Mouse (Mus musculus): Measurements from ENCODE around the gene Msh5.
A peak's percentile ranks its signal among the peaks of the same experiment; 100 is the strongest.
"Not testable (repeated sequence)": the region's sequence is repeated elsewhere in the genome, so short reads cannot be mapped to it uniquely, and the experiment has no call there.

The Msh5 gene

DNA sequence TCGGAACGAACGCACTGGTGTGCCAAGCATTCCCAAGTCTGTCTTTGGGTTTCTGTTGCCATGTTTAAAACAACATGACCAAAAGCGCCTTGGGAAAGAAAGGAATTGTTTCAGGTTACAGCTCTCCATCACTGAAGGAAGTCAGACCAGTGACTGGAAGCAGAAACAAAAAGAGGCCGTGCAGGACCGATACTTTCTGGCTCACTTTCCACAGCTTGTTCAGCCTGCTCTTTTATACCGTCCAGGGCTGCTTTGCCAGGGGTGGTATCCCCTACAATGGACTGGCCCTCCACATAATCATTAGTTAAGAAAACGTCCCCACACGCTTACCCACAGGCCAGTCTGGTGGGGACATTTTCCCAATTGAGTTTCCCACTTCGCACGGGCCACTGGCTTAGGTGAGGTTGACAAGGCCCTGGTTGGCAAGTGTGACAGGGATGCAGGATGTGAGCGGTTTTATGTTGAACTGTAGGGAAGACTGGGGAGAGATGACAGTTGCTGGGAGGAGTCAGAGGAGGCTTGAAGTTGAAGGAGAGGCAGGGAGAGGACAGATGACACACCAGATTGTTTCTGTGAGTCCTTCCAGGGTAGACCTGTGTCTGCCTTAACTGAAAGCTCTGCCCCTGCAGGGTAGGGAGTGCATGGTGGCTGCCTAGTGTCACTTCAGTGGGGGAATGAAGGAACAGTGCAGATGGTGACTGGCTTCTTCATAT, 44.2 kb downstream of the Msh5 start:
- ATAC-seq (ENCODE audit: low TSS enrichment), result no peak

DNA sequence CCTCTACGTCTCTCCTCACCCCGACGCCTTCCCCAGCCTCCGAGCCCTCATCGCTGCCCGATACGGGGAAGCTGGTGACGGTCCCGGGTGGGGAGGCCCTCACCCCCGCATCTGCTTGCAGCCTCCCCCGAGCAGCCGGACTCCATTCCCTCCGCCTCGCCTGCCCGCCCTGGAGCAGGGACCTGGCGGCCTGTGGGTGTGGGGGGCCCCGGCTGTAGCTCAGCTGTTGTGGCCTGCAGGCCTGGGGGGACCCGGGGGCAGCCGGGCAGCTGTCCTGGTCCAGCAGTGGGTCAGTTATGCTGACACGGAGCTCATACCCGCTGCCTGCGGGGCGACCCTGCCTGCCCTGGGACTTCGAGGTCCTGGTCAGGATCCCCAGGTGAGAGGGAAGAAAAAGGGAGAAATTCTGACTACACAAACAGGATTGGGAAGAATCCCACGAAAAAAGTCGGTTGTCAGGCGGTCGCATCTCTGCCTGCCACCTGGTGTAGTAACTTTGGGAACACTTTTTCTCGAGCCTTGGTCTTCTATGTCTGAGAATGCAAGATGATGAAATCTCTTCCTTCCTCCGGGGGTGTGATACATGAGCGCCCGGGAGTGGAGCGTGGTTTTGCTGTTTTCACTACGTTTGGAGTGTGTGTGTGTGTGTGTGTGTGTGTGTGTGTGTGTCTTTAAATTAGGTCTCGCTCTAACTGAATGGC, 44.9 kb downstream of the Msh5 start:
- ATAC-seq (ENCODE audit: low TSS enrichment), result peak; percentile 45; the same call in 1 of the 2 replicates

DNA sequence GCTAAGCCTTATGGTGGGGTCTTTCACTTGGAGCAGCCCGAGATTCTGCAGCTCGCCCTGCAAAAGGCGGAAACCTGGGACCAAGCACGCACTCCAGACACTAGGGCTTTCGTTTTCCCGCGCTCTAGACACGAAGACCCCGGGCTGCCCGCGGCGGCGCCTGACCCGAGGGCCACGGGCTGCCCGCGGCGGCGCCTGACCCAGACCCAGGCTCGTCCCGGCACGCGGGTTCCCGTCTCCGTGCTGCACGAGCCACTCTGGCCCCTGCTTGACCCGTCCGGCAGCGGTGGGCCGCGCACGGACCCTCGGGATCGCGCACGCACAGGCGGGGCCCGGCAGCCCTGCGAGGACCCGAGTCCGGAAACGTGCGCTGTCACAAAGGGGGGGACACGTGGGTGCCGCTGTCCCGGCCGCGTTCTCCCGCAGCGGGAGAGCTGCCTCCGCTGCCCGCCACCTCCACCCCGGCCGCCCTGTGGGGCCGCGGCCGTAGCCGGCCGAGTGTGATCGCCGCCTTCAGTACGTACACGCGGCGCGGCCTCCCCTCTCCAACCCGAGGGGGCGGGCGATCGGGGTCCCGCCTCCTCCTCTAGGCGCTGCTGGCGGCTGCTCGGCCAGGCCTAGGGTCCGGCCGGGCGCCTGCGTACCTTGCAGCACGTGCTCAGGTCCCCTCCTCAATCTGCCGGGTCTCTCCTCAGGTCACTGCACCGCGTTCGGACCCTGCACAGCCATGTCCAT, 45.7 kb downstream of the Msh5 start, which contains the start of gene Vars:
Vars (plus strand) TSS at position 271 of the 735 bp plus-strand sequence.
- ATAC-seq (ENCODE audit: low TSS enrichment), result peak; percentile 76

DNA sequence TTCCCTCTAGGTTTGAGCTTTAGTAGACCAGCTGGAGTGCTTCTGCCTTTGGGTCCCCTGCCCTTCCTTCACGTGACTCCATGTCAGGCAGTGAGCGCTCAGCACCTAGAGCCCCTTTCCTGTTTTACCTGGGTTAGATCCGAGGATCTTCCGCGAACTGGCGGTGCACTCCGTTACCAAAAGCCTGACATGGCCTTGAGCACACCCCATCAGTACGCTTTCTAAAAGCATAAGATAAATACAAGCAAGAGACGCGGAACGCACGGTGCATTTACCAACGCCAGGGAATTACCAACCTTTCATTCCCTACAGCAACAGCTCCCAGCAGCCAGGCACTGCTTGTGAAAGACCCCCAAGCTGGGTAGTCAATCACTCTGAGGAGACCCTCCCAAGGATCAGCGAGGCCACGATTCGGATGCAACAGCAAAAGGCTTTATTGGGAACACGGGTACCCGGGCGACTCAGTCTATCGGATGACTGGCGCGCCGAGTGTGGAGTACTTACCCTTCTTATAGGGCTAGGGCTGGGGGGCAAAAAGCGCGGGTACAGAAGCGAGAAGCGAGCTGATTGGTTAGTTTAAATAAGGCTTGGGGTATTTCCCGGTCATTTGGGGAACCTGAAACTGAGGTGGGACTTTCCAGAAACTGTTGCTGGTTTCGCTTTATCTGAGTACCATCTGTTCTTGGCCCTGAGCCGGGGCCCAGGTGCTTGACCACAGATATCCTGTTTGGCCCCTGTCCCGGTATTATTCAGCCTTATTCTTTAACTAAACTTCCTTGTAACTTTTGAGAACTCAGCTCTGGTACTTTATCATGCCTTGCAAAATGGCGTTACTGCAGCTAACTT, 46.5 kb downstream of the Msh5 start:
- ATAC-seq (ENCODE audit: low TSS enrichment), result not testable (repeated sequence)

DNA sequence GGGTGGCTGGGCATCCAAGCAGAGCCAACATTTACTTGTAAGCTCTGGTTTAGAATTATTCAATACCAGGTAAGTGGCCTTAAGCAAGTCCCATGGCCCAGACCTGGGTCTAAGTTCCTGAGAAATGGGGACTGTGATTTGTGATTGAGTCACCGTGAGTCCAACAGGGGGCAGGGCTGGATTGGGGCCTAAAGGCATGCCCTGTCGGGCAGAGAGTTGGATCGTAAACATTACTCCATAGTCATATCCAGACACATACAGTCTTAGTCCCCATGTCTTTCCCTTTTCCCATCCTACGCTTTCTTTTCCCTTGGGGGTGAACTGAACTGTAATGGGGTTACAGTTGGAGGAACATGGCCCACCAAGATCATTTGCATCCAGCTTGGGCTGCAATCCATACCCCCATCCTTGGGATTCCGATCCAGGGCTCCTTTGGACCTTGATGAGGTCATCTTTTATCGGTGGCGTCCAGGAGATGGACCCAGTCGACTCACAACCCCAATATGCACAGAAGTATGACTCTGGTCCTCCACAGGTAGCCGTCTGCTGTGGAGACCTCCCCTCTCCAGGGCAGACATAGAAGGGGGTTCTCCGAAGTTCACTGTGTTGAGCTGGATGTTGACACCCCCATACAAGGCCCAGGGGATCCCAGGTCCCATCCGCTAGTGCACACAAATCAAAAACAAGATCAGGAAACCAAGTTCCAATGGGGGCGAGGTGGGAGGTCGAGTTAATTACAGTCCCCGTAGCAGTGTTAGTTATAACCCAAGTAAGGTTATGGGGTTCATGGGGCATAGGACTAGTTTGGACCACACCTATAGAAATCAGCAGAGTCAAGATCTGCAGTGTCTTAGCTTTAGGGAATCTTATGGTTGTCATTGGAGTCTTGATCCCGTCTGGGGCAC, 47.8 kb downstream of the Msh5 start:
- no peak for ATAC-seq (ENCODE audit: low TSS enrichment)

DNA sequence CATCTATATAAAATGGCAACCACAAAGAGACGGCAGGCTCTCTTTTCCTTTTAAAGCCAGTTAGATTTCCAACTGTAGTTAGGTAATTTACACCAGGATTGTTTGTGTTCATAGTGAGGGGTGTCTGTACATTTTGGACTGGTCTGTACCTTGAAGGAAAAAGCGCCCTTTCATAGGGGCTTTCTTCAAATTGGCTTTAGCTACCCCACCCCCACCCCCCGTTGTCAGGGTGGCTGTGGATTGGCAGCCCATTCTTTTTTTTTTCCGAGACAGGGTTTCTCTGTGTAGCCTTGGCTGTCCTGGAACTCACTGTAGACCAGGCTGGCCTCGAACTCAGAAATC, 49.4 kb downstream of the Msh5 start:
- no peak for ATAC-seq (ENCODE audit: low TSS enrichment)

DNA sequence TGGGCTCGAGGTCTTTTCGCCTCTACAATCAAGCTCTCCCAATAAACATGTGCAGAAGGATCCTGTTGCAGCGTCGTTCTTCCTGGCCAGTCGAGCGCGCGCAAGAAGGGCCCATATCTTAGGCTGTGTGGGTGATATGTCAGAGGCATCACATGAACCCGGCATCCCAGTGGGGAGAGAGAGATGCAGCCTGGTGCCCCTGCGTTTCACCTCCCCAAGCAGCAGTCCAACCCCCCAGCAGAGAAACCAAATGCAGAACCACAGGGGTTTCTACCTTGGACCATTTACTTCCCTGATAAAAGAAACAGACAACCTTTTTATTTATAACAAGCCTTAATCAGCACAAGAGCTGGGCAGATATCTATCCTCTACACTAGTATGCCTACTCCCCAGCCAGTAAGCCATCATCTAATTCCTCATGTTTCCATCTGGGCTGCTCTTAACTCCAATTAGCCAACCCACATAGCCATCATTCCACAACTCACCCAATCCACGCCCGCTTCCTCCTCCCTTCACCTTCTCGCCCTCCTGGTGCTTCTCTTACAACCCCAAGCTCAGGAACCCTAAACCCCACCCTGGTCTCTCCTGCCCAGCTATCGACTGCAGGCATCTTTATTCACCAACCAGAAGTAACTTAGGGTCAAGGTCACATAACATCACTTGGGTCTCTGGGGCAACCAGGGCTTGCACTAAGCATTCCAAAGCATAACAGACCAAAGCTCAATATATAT, 50.0 kb downstream of the Msh5 start:
- ATAC-seq (ENCODE audit: low TSS enrichment), result no peak

DNA sequence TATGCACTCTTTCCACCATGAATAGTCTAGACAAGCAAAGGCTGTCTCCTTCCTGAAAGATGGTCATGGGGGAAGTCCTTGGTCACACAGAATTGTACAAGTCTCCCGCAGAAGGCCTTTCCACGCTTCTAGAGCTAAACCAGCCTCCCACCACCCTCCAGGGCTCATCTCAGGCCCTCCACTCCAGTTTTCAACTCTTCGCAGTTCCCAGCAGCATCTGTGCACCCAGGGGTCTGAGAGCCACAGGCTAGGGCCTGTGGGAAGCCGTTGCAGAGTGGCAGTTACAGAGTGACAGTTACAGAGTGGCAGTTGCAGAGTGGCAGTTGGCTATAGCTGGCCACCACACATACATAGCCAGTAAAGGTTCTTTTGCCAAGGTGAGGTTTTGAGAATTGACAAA, 50.6 kb downstream of the Msh5 start:
- ATAC-seq (ENCODE audit: low TSS enrichment), result not testable (repeated sequence)

DNA sequence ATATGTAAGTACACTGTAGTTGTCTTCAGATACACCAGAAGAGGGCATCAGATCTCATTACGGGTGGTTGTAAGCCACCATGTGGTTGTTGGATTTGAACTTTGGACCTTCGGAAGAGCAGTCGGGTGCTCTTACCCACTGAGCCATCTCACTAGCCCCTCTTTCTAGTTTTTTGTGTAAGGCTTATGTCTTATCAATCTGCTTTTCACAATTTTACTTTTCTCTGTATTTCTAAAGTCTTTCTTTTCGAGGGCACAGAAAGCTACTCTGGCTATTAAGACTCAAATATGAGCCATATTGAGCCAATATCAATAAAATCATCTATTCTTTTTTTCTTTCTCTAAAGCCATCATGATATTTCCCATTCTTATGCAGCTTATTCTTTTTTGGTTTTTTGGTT, 51.4 kb downstream of the Msh5 start:
- ATAC-seq (ENCODE audit: low TSS enrichment), result not testable (repeated sequence)

DNA sequence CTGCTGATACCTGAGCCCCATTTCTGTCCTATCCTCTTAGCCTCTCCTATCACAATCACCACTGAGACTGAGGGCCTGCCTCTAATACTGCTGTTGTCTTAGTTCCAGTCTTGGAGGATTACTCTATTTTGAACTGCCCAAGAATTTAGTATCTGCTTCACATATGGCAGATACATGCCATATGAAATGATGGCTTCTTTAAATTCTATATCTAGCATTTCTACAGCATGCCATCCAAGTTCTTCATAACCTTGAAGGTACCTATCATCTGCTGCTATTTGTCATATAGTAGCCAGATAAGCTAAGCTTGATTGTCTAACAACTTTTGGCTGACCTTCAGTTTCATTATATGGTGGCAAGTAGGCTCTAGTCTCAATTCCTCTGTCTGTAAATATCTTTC, 51.8 kb downstream of the Msh5 start:
- no peak for ATAC-seq (ENCODE audit: low TSS enrichment)

DNA sequence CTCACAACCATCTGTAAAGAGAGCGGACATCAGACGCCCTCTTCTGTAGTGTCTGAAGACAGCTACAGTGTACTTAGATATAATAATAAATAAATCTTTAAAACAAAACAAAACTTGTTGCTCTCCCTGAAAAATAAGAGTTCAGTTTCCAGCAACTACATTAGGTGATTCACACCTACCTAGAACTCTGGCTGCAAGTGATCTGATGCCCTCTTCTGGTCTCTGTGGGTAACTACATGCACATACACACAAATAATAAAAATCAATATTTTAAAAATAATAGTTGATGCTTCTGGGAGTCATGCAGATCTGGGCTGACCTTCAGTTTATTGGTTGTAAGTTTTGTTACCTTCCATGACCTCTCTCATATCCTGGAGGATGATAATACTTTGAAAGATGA, 62.3 kb downstream of the Msh5 start:
- no peak for ATAC-seq (ENCODE audit: low TSS enrichment)

DNA sequence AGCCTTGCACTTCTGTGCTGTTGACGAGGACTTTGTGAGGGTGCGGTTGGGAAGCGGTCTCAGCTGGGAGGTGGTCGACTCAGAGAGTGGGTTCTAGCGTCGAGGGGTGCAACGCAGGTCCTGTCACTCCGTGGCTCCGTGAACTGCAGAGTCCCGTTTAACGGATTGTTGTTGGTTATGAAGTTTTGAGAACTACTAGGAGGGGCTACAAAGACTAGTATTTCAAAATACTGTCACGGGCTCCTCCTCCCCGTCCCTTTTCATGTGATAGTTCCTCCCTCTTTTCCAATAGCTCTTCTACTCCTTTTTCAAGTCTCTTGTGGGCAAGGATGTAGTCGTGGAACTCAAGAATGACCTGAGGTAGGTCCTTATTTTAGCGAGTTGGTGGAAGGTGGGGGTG, 64.2 kb downstream of the Msh5 start:
- ATAC-seq (ENCODE audit: low TSS enrichment), result no peak

DNA sequence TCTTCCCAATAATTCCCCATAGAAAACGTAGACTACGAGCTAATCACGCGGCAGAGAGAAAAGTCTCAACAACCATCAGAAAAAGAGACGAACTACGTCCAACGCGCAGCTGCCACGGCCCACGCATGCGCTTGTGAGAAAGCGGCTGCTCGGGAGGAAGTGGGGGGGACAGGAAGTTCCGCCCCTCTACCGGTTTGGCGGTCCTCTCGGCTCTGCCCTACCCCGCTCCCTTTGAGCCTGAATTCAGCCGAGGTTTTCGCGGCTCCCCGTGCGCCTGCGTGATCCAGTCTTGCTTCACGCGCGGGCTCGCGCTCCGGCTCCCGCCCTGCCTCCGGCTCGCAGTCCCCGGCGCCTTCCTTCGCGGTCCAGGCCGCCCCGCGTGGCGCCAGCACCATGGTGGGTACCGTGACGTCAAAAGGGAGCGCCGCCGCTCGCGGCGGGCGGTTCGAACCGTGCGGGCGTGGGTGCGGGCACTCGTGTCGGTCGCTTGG, 64.8 kb downstream of the Msh5 start, which contains the start of gene Lsm2:
Lsm2 (plus strand) TSS at position 173 of the 491 bp plus-strand sequence.
- peak; percentile 92 for ATAC-seq (ENCODE audit: low TSS enrichment)

DNA sequence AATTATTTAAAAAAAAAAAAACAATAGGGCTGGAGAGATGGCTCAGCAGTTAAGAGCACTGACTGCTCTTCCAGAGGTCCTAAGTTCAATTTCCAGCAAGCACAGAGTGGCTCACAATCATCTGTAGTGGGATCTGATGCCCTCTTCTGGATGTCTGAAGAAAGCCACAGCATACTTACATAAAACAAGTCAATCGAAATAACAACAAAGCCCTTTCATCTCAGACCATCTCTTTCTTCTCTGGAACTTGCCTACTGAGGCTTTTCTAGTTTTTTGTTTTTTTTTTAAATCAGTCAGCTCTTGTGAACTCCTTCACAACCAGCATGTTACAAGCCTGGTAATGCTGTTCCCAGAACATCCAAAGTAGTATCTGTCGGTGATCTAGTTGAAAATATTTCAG, 65.9 kb downstream of the Msh5 start:
- peak; percentile 18; the same call in 1 of the 2 replicates for ATAC-seq (ENCODE audit: low TSS enrichment)

DNA sequence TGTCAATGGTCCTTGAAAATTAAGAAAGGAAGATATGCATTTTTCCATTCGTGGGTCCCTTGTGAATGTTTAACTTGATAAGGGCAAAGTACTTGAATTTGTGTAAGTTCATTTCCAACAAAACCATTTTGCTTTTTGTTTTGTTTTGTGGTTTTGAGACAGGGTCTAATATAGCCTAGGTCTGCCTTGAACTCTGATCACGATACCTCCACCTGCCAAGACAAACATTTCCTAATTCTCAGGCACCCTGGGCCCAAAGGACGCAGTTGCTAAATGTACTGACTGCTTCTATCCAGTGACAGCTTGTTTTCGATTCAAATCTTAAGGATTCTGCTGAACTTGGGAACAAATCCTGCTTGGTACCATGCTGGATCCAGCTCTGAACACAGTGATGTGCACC, 66.9 kb downstream of the Msh5 start:
- ATAC-seq (ENCODE audit: low TSS enrichment), result no peak
